Mouse (Mus musculus): ENCODE measurements around the gene Pacs1. TPM values are rescaled to one million over a fixed set of nuclear protein-coding genes. Genes with fewer than 3 reads are reported as not detected.

Gene Pacs1
- polyA plus RNA-seq, 1 experiment from 2014 or later: 13.5 TPM

GRCm38 (mm10) chr19:5118384-5118698 lies 154.6 kb downstream of the Pacs1 start, which contains the start of gene Klc2:
Klc2 (minus strand) TSS chr19:5118560.
- Histone ChIP-seq H3K4me1 (ENCODE audit: control insufficient read depth, insufficient read depth, low read length) (peaks cover 8% of the 10 kb centered on the region; the same call in 1 of the 2 replicates), H3K9ac (ENCODE audit: low read length) (peak within 1 kb of the TSS; percentile 83), H3K27me3 (ENCODE audit: control insufficient read depth, insufficient read depth, low read length) (no peaks in the 10 kb centered on the region), H3K4me3 (replicated peaks; ENCODE audit: low read length) (peak within 1 kb of the TSS; percentile 87), H3K9me3 (replicated peaks; ENCODE audit: control insufficient read depth, low read length) (no peaks in the 10 kb centered on the region), H3K36me3 (ENCODE audit: control insufficient read depth, insufficient read depth, low read length) (no peaks in the 10 kb centered on the region), H3K4me2 (ENCODE audit: low read depth, low read length) (peak within 1 kb of the TSS; percentile 87), H3K27ac (ENCODE audit: low read length) (peak within 1 kb of the TSS; percentile 91)
- ATAC-seq (ENCODE audit: insufficient read depth, low FRiP score): peak; percentile 92; the same call in 1 of the 2 replicates
- 1% methylated on average over 18 of the region's 18 CpGs for WGBS

GRCm38 (mm10) chr19:5117494-5118383 lies 155.2 kb downstream of the Pacs1 start:
- no peaks in the 10 kb centered on the region for H3K27me3 ChIP-seq (ENCODE audit: control insufficient read depth, insufficient read depth, low read length)
- peak; percentile 89 for ATAC-seq (ENCODE audit: insufficient read depth, low FRiP score)
- peaks cover 8% of the 10 kb centered on the region; the same call in 1 of the 2 replicates for H3K4me1 ChIP-seq (ENCODE audit: control insufficient read depth, insufficient read depth, low read length)
- H3K4me3 ChIP-seq (replicated peaks; ENCODE audit: low read length): peak overlapping the region; percentile 87
- H3K9ac ChIP-seq (ENCODE audit: low read length): peak overlapping the region; percentile 83
- no peaks in the 10 kb centered on the region for H3K9me3 ChIP-seq (replicated peaks; ENCODE audit: control insufficient read depth, low read length)
- no peaks in the 10 kb centered on the region for H3K36me3 ChIP-seq (ENCODE audit: control insufficient read depth, insufficient read depth, low read length)
- H3K27ac ChIP-seq (ENCODE audit: low read length): peak overlapping the region; percentile 91
- H3K4me2 ChIP-seq (ENCODE audit: low read depth, low read length): peak overlapping the region; percentile 87
- WGBS: under 1% methylated on average over 81 of the region's 83 CpGs

- Histone ChIP-seq H3K4me2 (ENCODE audit: low read depth, low read length) (no peak overlapping the region), H3K4me3 (replicated peaks; ENCODE audit: low read length) (no peak overlapping the region), H3K4me1 (ENCODE audit: control insufficient read depth, insufficient read depth, low read length) (peaks cover 8% of the 10 kb centered on the region; the same call in 1 of the 2 replicates), H3K9me3 (replicated peaks; ENCODE audit: control insufficient read depth, low read length) (no peaks in the 10 kb centered on the region), H3K9ac (ENCODE audit: low read length) (no peak overlapping the region), H3K27me3 (ENCODE audit: control insufficient read depth, insufficient read depth, low read length) (no peaks in the 10 kb centered on the region), H3K36me3 (ENCODE audit: control insufficient read depth, insufficient read depth, low read length) (peaks cover 6% of the 10 kb centered on the region; the same call in 1 of the 2 replicates), H3K27ac (ENCODE audit: low read length) (no peak overlapping the region)
- 95% methylated on average over 7 of the region's 7 CpGs for WGBS
- ATAC-seq (ENCODE audit: insufficient read depth, low FRiP score): no peak
These were observed 159.1 kb downstream of the Pacs1 start for GRCm38 (mm10) chr19:5113783-5114182.

GRCm38 (mm10) chr19:5109659-5110453 lies 163.1 kb downstream of the Pacs1 start:
- Histone ChIP-seq H3K4me3 (replicated peaks; ENCODE audit: low read length) (no peak overlapping the region), H3K27ac (ENCODE audit: low read length) (no peak overlapping the region; the same call in 1 of the 2 replicates), H3K4me2 (ENCODE audit: low read depth, low read length) (no peak overlapping the region), H3K9me3 (replicated peaks; ENCODE audit: control insufficient read depth, low read length) (no peaks in the 10 kb centered on the region), H3K36me3 (ENCODE audit: control insufficient read depth, insufficient read depth, low read length) (peaks cover 8% of the 10 kb centered on the region), H3K27me3 (ENCODE audit: control insufficient read depth, insufficient read depth, low read length) (no peaks in the 10 kb centered on the region), H3K4me1 (ENCODE audit: control insufficient read depth, insufficient read depth, low read length) (peaks cover 16% of the 10 kb centered on the region), H3K9ac (ENCODE audit: low read length) (no peak overlapping the region)
- 72% methylated on average over 19 of the region's 19 CpGs for WGBS
- ATAC-seq (ENCODE audit: insufficient read depth, low FRiP score): no peak

GRCm38 (mm10) chr19:5108702-5109101 lies 164.2 kb downstream of the Pacs1 start:
- H3K36me3 ChIP-seq (ENCODE audit: control insufficient read depth, insufficient read depth, low read length): peaks cover 18% of the 10 kb centered on the region
- H3K4me1 ChIP-seq (ENCODE audit: control insufficient read depth, insufficient read depth, low read length): peaks cover 16% of the 10 kb centered on the region
- no peaks in the 10 kb centered on the region for H3K9me3 ChIP-seq (replicated peaks; ENCODE audit: control insufficient read depth, low read length)
- 0 out of 2 replicates have a peak, but pooled peaks have one; percentile 9 for ATAC-seq (ENCODE audit: insufficient read depth, low FRiP score)
- H3K9ac ChIP-seq (ENCODE audit: low read length): no peak overlapping the region
- H3K4me2 ChIP-seq (ENCODE audit: low read depth, low read length): no peak overlapping the region
- no peaks in the 10 kb centered on the region for H3K27me3 ChIP-seq (ENCODE audit: control insufficient read depth, insufficient read depth, low read length)
- H3K27ac ChIP-seq (ENCODE audit: low read length): peak overlapping the region; percentile 31; the same call in 1 of the 2 replicates
- H3K4me3 ChIP-seq (replicated peaks; ENCODE audit: low read length): no peak overlapping the region
- 52% methylated on average over 4 of the region's 4 CpGs for WGBS

GRCm38 (mm10) chr19:5108271-5108575 lies 164.7 kb downstream of the Pacs1 start:
- WGBS: 15% methylated on average over 5 of the region's 5 CpGs
- Histone ChIP-seq H3K27ac (ENCODE audit: low read length) (peak overlapping the region; percentile 31; the same call in 1 of the 2 replicates), H3K36me3 (ENCODE audit: control insufficient read depth, insufficient read depth, low read length) (peaks cover 18% of the 10 kb centered on the region)

GRCm38 (mm10) chr19:5107556-5108270 lies 165.2 kb downstream of the Pacs1 start:
- Histone ChIP-seq H3K9ac (ENCODE audit: low read length) (peak overlapping the region; percentile 60; the same call in 1 of the 2 replicates), H3K9me3 (replicated peaks; ENCODE audit: control insufficient read depth, low read length) (no peaks in the 10 kb centered on the region), H3K4me2 (ENCODE audit: low read depth, low read length) (no peak overlapping the region; the same call in 1 of the 2 replicates), H3K36me3 (ENCODE audit: control insufficient read depth, insufficient read depth, low read length) (peaks cover 18% of the 10 kb centered on the region), H3K27ac (ENCODE audit: low read length) (peak overlapping the region; percentile 31; the same call in 1 of the 2 replicates), H3K27me3 (ENCODE audit: control insufficient read depth, insufficient read depth, low read length) (no peaks in the 10 kb centered on the region), H3K4me1 (ENCODE audit: control insufficient read depth, insufficient read depth, low read length) (peaks cover 16% of the 10 kb centered on the region), H3K4me3 (replicated peaks; ENCODE audit: low read length) (no peak overlapping the region)
- WGBS: 70% methylated on average over 18 of the region's 18 CpGs
- peak; percentile 1; the same call in 1 of the 2 replicates for ATAC-seq (ENCODE audit: insufficient read depth, low FRiP score)

More at GRCm38 (mm10) chr19:5108271-5108575, 164.7 kb downstream of the Pacs1 start:
- H3K27me3 ChIP-seq (ENCODE audit: control insufficient read depth, insufficient read depth, low read length): no peaks in the 10 kb centered on the region
- H3K4me2 ChIP-seq (ENCODE audit: low read depth, low read length): no peak overlapping the region
- no peak overlapping the region for H3K4me3 ChIP-seq (replicated peaks; ENCODE audit: low read length)
- H3K9ac ChIP-seq (ENCODE audit: low read length): 0 out of 2 replicates have a peak overlapping the region, but pooled peaks have one; percentile 29
- peaks cover 16% of the 10 kb centered on the region for H3K4me1 ChIP-seq (ENCODE audit: control insufficient read depth, insufficient read depth, low read length)
- ATAC-seq (ENCODE audit: insufficient read depth, low FRiP score): peak; percentile 27; the same call in 1 of the 2 replicates
- no peaks in the 10 kb centered on the region for H3K9me3 ChIP-seq (replicated peaks; ENCODE audit: control insufficient read depth, low read length)

- H3K36me3 ChIP-seq (ENCODE audit: control insufficient read depth, insufficient read depth, low read length): peaks cover 18% of the 10 kb centered on the region
- WGBS: 0% methylated on average over 46 of the region's 46 CpGs
These were observed 166.2 kb downstream of the Pacs1 start, which contains the start of gene Rab1b for GRCm38 (mm10) chr19:5106731-5107191. Rab1b (minus strand) TSS chr19:5107072.

More at GRCm38 (mm10) chr19:5106731-5107191, 166.2 kb downstream of the Pacs1 start, which contains the start of gene Rab1b:
- peak within 1 kb of the TSS; percentile 96 for H3K27ac ChIP-seq (ENCODE audit: low read length)
- H3K27me3 ChIP-seq (ENCODE audit: control insufficient read depth, insufficient read depth, low read length): no peaks in the 10 kb centered on the region
- peak within 1 kb of the TSS; percentile 85 for H3K9ac ChIP-seq (ENCODE audit: low read length)
- peak; percentile 94 for ATAC-seq (ENCODE audit: insufficient read depth, low FRiP score)
- peaks cover 16% of the 10 kb centered on the region for H3K4me1 ChIP-seq (ENCODE audit: control insufficient read depth, insufficient read depth, low read length)
- peak within 1 kb of the TSS; percentile 77 for H3K4me3 ChIP-seq (replicated peaks; ENCODE audit: low read length)
- peak within 1 kb of the TSS; percentile 89 for H3K4me2 ChIP-seq (ENCODE audit: low read depth, low read length)
- H3K9me3 ChIP-seq (replicated peaks; ENCODE audit: control insufficient read depth, low read length): no peaks in the 10 kb centered on the region

Measured in stomach, embryonic 16.5 days (tissue).